Mouse (Mus musculus) G1E (cell line): ENCODE data around the gene Pcsk7. TPM values are rescaled to one million over a fixed set of nuclear protein-coding genes. Genes with fewer than 3 reads are reported as not detected.

ENCODE experiments used
- ATAC-seq: 2 replicates; pipeline ENCODE4 v1.8.0; 2016; ENCODE audit warnings: mild to moderate bottlenecking; ENCODE audit not compliant: insufficient number of reproducible peaks, poor library complexity, low FRiP score, severe bottlenecking; ENCODE audit errors: extremely low read depth
- DNase-seq: peaks from one replicate; pipeline ENCODE4 v3.0.0; 2012; ENCODE audit warnings: low spot score
- H3K27me3 ChIP-seq: 2 replicates; pipeline ENCODE4 v1.6.1; 2012; ENCODE audit warnings: mild to moderate bottlenecking, low read length, inconsistent platforms; ENCODE audit not compliant: insufficient read depth
- H3K36me3 ChIP-seq: replicated peaks from 2 replicates; pipeline ENCODE3; 2012; ENCODE audit warnings: mild to moderate bottlenecking, inconsistent platforms
- H3K4me1 ChIP-seq: 2 replicates; pipeline ENCODE4 v1.6.1; 2012; ENCODE audit warnings: low read depth, low read length, inconsistent platforms, mixed read lengths; ENCODE audit not compliant: insufficient read depth
- H3K4me3 ChIP-seq: 2 replicates; pipeline ENCODE4 v1.5.1; 2012; ENCODE audit warnings: low read depth, mild to moderate bottlenecking, inconsistent platforms, low read length, moderate library complexity, mixed read lengths
- H3K9me3 ChIP-seq: replicated peaks from 2 replicates; pipeline ENCODE4 v1.6.1; 2012; ENCODE audit warnings: inconsistent platforms
- CTCF ChIP-seq: IDR thresholded peaks from 2 replicates; pipeline ENCODE4 v1.5.1; 2012; ENCODE audit warnings: low read depth, low read length, inconsistent platforms, mixed read lengths
- GATA1 ChIP-seq: IDR thresholded peaks from 2 replicates; pipeline ENCODE4 v1.6.1; 2012; ENCODE audit warnings: borderline replicate concordance, low read length, inconsistent platforms, mixed read lengths
- GATA2 ChIP-seq: IDR thresholded peaks from 2 replicates; pipeline ENCODE4 v1.6.1; 2012; ENCODE audit warnings: low read depth, low read length, inconsistent platforms, borderline replicate concordance
- POLR2AphosphoS5 ChIP-seq: IDR thresholded peaks from 2 replicates; pipeline ENCODE4 v1.6.1; 2012; ENCODE audit warnings: low read depth, low read length, inconsistent platforms; ENCODE audit not compliant: insufficient replicate concordance
- TAL1 ChIP-seq: conservative IDR thresholded peaks from 2 replicates; pipeline ENCODE4 v1.6.1; 2012; ENCODE audit warnings: low read depth, low read length, inconsistent platforms, mixed read lengths
- polyA plus RNA-seq: library from polyadenylated mRNA; stranded (reverse); fragments of >175 nt; gene quantifications from 2 replicates; pipeline ENCODE4 v1.2.3, GENCODE M21; 2012
- total RNA-seq, 2 experiments: library from RNA; stranded (forward) in 1 of 2; stranded (reverse) in 1 of 2; fragments of 200-1000 nt in 1 of 2; fragments of >200 nt in 1 of 2; fragmentation: Nextera tagmentation in 1 of 2; gene quantifications; 2 replicates each; pipeline ENCODE4 v1.2.3; 2014 to 2017

Gene Pcsk7
- total and polyA plus RNA-seq, 3 experiments: 6.3 to 11.8 (median 7.1) TPM

DNA sequence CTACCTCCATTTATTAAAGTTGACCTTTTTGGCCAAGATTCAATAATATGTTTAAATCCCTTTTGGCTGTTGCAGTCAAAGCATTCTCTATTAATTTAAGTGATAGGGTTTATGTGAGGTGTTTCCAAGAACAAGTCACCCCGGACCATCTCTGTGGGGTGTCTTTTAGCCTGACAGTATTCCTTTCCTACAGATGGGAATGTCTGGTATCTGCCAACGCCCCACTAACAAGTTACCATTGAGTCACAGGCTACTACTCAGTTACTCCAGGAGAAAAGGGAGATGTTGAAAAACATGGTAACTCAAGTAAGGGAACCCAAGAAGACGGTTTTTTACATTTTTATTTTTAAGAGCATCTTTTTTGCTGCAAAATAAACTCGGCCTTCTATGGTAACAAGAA, 1.1 kb upstream of the Pcsk7 start:
- DNase-seq (no peak), ATAC-seq (no peak)
- Histone ChIP-seq H3K27me3 (no peaks in the 10 kb centered on the region), H3K4me3 (peak overlapping the region; percentile 98; the same call in 1 of the 2 replicates), H3K9me3 (no peaks in the 10 kb centered on the region), H3K4me1 (peaks cover 35% of the 10 kb centered on the region), H3K36me3 (peaks cover 50% of the 10 kb centered on the region)
- TF ChIP-seq TAL1 (no peak), CTCF (no peak), GATA2 (no peak)

DNA sequence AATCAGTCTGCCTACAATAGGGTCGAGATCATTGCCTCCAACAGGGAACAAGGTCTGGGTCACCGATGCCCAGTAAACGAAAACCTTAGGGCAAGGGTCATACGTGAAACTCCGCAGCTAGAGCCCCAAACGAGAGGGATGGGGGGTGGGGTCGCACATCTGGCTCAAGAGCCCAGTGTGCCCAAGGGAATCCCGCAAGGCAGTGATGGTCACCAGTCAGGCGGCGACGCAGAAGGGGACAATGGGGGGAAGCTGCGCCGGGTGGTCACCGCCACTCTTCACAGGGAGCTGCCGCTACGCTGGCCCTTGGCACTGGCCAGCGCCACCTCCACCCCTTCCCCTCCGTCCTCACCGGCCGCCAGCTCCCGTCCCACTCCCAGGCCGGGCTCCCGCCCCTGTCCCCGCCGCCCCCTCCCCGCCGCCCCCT, 473 bp upstream of the Pcsk7 start:
- ATAC-seq (no peak), DNase-seq (peak; percentile 33)
- no peaks in the 10 kb centered on the region for H3K9me3 ChIP-seq
- no peaks in the 10 kb centered on the region for H3K27me3 ChIP-seq
- no peak for TF ChIP-seq GATA1
- TF ChIP-seq TAL1: no peak
- no peak for TF ChIP-seq GATA2
- no peak for TF ChIP-seq CTCF
- TF ChIP-seq POLR2AphosphoS5: no peak
- peaks cover 55% of the 10 kb centered on the region for H3K36me3 ChIP-seq
- H3K4me1 ChIP-seq: peaks cover 35% of the 10 kb centered on the region
- peak overlapping the region; percentile 98 for H3K4me3 ChIP-seq

DNA sequence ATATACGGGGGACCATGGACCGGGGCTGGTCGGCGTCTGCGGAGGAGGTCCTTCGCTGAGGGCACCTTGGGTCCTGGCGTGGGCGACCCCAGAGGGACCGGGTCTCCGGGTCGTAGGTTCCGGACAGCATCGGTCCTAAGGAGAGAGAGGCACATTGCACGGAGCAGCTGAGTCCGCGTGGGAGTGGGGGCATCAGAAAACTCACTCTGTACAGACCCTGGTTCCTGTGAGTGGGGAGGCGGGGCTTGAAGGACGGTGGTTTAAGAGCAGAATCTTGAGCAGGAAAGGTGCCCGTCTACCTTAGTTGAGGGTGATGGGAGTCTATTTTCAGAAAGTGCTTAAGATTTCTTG, 756 bp downstream of the Pcsk7 start:
- H3K4me3 ChIP-seq: peak overlapping the region; percentile 98
- H3K4me1 ChIP-seq: peaks cover 35% of the 10 kb centered on the region
- H3K9me3 ChIP-seq: no peaks in the 10 kb centered on the region
- no peak for ATAC-seq
- H3K27me3 ChIP-seq: no peaks in the 10 kb centered on the region
- DNase-seq: no peak
- TF ChIP-seq TAL1 (no peak), GATA2 (no peak), POLR2AphosphoS5 (no peak), GATA1 (no peak), CTCF (no peak)
- peaks cover 58% of the 10 kb centered on the region for H3K36me3 ChIP-seq

DNA sequence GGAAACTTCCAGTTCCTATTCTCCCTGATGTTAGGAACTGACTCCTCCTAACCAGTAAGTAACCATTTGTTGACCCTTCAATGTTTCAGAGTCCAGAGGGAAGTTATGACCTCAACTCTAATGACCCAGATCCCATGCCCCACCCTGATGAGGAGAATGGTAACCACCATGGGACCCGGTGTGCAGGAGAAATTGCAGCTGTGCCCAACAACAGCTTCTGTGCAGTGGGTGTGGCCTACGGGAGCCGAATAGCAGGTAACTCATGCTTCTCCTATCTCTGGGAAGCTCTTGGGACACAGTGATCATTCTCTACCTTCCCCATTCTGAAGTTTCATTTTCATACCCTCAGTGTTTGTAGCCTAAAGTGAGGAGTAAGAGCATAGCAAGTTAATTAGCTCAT, 4.7 kb downstream of the Pcsk7 start:
- H3K36me3 ChIP-seq: peaks cover 83% of the 10 kb centered on the region
- no peak for ATAC-seq
- H3K27me3 ChIP-seq: no peaks in the 10 kb centered on the region

DNA sequence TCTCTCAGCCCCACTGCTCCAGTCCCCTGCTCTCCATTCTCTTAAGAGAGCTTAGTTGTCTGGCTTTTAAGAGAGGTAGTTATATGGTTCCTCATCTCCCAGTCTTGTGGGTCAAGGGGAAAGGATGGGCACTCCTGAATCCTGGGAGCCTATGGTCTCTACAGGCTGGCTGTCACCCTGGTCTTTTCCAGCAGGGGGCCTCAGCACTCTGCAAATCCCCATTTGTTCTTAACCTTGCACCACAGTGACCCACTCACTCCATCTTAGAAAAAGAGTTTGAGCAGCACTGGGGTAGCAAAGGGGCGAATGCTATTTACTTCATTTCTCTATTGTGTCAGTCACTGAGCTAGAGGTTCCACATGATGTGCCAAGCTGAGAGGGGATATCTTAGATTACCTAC, 5.4 kb downstream of the Pcsk7 start:
- no peak for DNase-seq
- Histone ChIP-seq H3K27me3 (no peaks in the 10 kb centered on the region), H3K4me1 (peaks cover 22% of the 10 kb centered on the region), H3K4me3 (no peak overlapping the region), H3K9me3 (no peaks in the 10 kb centered on the region), H3K36me3 (peaks cover 89% of the 10 kb centered on the region)
- no peak for TF ChIP-seq TAL1
- peak; percentile 50 for TF ChIP-seq CTCF
- TF ChIP-seq GATA2: no peak
- no peak for ATAC-seq

More for the DNA sequence above, 4.7 kb downstream of the Pcsk7 start:
- Histone ChIP-seq H3K4me3 (no peak overlapping the region), H3K4me1 (peaks cover 22% of the 10 kb centered on the region), H3K9me3 (no peaks in the 10 kb centered on the region)
- TF ChIP-seq GATA2 (no peak), CTCF (no peak), TAL1 (no peak), GATA1 (no peak), POLR2AphosphoS5 (no peak)
- DNase-seq: no peak

DNA sequence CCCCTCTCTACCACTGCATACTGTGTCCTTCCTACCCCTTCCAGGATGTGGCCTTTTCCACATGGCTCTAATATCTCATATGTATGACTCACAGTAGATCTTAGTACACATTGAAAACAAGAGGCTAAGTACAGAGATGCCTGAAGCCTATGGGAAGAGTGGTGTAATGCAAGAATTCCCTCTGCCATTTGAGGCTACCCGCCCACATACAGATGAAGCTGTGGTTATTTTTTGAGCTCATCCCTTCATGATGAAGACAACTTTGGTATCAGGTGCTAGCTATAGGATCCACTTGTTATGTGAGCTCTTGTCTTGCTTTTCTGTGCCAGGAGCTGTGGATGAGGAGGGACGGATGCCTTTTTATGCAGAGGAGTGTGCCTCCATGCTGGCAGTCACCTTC, 9.4 kb downstream of the Pcsk7 start:
- no peaks in the 10 kb centered on the region for H3K4me1 ChIP-seq
- DNase-seq (no peak), ATAC-seq (no peak)
- TF ChIP-seq CTCF (no peak), TAL1 (no peak), GATA2 (no peak), POLR2AphosphoS5 (no peak), GATA1 (no peak)
- H3K27me3 ChIP-seq: no peaks in the 10 kb centered on the region
- H3K4me3 ChIP-seq: no peak overlapping the region
- peaks cover 99% of the 10 kb centered on the region for H3K36me3 ChIP-seq
- H3K9me3 ChIP-seq: no peaks in the 10 kb centered on the region

DNA sequence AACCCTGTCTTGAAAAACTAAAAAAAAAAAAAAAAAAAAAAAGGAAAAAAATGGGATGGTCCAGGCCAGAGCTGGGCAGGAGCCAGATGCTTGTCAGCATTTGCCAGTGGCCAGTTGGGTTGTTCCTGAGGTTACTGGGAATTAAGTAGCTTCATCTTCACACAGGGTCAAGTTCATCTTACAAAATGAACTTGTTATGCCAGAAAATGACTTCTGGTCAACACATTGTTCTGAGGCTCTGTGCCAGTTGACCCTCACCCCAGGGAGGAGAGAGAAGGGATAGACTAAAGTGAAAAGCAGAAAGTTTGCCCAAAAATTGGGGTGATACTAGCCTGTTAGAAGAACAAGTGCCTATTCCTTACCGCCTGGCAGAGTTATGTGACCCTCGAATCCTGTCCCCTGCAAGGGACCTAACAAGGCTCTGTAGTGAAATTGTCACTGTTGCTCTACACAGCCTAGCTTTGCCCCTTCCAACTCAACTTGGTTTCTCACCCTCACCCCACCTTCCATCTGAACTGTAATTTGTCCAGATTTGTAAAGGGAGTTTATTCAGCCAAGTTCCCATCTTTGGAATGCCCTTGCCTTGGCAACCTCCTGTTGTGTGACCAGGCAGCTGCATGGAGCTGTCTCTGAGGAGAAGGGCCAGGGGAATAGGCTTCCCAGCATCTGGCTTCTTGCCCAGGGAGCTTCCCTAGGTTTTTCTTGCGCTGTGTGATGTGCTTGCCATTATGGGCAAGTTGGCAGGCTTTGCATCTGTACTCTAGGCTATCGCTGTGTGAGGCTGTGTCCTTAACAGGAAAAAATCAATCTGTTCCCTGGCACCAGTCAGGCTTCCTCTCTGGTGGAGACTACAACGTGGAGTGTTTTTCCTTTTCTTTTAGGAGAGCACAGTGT, 11.0 kb downstream of the Pcsk7 start:
- ATAC-seq (no peak), DNase-seq (no peak)
- Histone ChIP-seq H3K36me3 (peaks cover 96% of the 10 kb centered on the region), H3K27me3 (no peaks in the 10 kb centered on the region), H3K9me3 (no peaks in the 10 kb centered on the region), H3K4me3 (no peak overlapping the region), H3K4me1 (no peaks in the 10 kb centered on the region)
- TF ChIP-seq TAL1 (no peak), GATA1 (no peak), GATA2 (no peak)
